Mouse (Mus musculus): Measurements from ENCODE around the gene Ltn1. TPM values are rescaled to one million over a fixed set of nuclear protein-coding genes. Genes with fewer than 3 reads are reported as not detected.

The Ltn1 gene
- polyA plus RNA-seq, 1 experiment from 2014 or later, result 29.6 TPM

DNA sequence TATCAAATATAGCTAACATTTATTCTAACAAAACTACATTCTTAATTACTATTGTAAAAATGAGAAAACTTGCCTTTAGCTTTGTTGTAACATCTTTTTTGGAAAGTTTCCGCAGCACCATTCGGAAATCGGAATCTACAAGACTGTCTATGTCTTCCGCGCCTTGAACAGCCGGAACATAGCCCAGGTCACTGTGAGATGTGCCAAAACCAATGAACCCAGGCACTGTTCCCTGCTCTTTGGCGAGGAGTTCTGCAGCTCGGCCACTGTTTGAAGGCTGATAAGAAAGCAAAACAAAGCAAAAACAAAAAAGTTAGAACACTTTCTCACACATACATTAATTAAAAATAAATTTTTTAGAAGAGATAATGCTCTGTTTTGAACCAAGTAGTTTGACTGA is 4.9 kb downstream of the Ltn1 start:
- WGBS, result 93% methylated on average over 8 of the region's 8 CpGs
- Histone ChIP-seq H3K4me2 (no peak overlapping the region), H3K36me3 (ENCODE audit: control insufficient read depth, insufficient read depth, low read length) (peaks cover 16% of the 10 kb centered on the region; the same call in 1 of the 2 replicates), H3K9me3 (ENCODE audit: control insufficient read depth, low read length) (no peaks in the 10 kb centered on the region), H3K27me3 (ENCODE audit: control insufficient read depth, insufficient read depth, low read length) (no peaks in the 10 kb centered on the region), H3K27ac (ENCODE audit: low read depth, low read length) (no peak overlapping the region), H3K4me1 (ENCODE audit: control insufficient read depth, insufficient read depth, low read length) (no peaks in the 10 kb centered on the region), H3K9ac (ENCODE audit: low read length) (no peak overlapping the region), H3K4me3 (ENCODE audit: low read depth, low read length) (no peak overlapping the region)
- DNase-seq (ENCODE audit: low spot score, missing footprints) (no peak), ATAC-seq (ENCODE audit: low FRiP score) (no peak)

DNA sequence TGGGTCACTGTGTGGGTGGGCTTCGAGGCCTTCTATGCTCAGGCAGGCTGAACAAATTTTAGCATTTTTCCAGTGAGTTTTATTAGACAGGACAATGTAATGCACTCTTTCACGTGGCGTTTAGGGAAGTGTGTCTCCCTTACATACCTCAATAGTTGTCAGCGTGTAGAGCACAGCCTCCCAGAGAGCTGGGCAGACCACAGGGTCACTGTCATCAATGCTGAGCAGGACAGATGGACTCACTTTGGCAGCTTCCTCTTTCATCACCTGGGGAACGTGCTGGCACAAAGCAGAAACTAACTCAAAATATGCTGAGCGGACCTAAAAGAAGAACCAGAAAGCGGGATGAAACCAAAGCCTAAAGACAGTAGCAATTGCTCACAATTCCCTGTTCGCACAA is 11.8 kb downstream of the Ltn1 start:
- DNase-seq (ENCODE audit: low spot score, missing footprints) (no peak), ATAC-seq (ENCODE audit: low FRiP score) (no peak)
- H3K4me3 ChIP-seq (ENCODE audit: low read depth, low read length), result no peak overlapping the region
- H3K9me3 ChIP-seq (ENCODE audit: control insufficient read depth, low read length), result peaks cover 6% of the 10 kb centered on the region
- no peaks in the 10 kb centered on the region for H3K4me1 ChIP-seq (ENCODE audit: control insufficient read depth, insufficient read depth, low read length)
- WGBS, result 96% methylated on average over 8 of the region's 8 CpGs
- H3K9ac ChIP-seq (ENCODE audit: low read length), result no peak overlapping the region
- H3K36me3 ChIP-seq (ENCODE audit: control insufficient read depth, insufficient read depth, low read length), result peaks cover 45% of the 10 kb centered on the region
- H3K27me3 ChIP-seq (ENCODE audit: control insufficient read depth, insufficient read depth, low read length), result no peaks in the 10 kb centered on the region
- no peak overlapping the region for H3K4me2 ChIP-seq
- no peak overlapping the region for H3K27ac ChIP-seq (ENCODE audit: low read depth, low read length)

DNA sequence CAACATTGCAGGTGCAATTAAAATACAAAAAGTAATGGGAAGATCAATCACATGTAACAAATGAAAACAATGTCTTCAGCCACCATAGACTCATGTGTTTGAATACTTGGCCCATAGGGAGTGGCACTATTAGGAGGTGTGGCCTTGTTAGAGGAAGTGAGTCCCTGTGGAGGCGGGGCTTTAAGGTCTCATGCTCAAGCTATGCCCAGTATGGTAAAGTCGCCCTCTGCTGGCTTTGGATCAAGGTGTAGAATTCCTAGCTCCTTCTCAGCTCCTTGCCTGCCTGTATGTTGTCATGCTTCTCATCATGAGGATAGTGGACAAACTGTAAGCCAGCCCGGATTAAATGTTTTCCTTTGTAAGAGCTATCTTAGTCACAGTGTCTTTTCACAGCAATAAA is 27.4 kb downstream of the Ltn1 start:
- WGBS, result 94% methylated on average over 3 of the region's 3 CpGs
- DNase-seq (ENCODE audit: low spot score, missing footprints), result no peak
- no peaks in the 10 kb centered on the region for H3K4me1 ChIP-seq (ENCODE audit: control insufficient read depth, insufficient read depth, low read length)
- no peak for ATAC-seq (ENCODE audit: low FRiP score)
- no peak overlapping the region for H3K4me2 ChIP-seq
- H3K4me3 ChIP-seq (ENCODE audit: low read depth, low read length), result no peak overlapping the region
- peaks cover 11% of the 10 kb centered on the region for H3K36me3 ChIP-seq (ENCODE audit: control insufficient read depth, insufficient read depth, low read length)
- no peak overlapping the region for H3K27ac ChIP-seq (ENCODE audit: low read depth, low read length)
- no peaks in the 10 kb centered on the region for H3K9me3 ChIP-seq (ENCODE audit: control insufficient read depth, low read length)
- H3K27me3 ChIP-seq (ENCODE audit: control insufficient read depth, insufficient read depth, low read length), result no peaks in the 10 kb centered on the region
- H3K9ac ChIP-seq (ENCODE audit: low read length), result no peak overlapping the region

DNA sequence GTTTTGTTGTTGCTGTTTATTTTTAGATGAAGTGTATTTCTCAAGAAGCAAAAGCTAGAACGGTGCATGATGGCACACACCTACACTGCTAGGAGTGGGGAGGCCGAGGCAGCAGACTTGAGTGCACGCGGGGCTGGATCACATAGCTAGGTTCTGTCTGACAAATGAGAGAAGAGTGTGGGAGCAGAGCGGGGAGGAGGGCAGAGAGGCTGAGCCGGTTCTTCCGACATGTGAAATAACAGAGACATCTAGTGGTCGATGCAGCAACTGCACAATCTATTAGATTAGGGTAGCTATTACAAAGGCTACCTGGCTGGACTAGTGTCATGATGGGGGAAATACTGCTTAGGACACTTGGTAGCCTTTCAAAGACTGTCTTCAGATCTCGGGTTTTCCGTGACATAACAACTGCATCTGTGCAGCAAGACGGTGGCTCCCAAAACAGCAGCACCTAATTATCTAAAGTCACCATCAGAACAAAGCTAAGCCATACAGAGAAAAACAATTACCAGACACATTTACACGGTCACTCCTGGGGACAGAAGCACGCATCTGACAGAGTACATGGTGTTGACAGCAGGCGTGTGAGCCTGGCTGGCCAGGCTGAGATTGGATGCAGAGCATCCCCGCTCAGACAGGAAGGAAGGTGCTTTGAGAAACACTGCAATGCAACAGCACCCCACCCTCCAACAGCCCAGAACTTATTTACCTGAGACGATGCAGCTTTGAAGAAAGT is 38.4 kb downstream of the Ltn1 start:
- no peak overlapping the region for H3K4me3 ChIP-seq (ENCODE audit: low read depth, low read length)
- 59% methylated on average over 16 of the region's 16 CpGs for WGBS
- peak; percentile 96 for DNase-seq (ENCODE audit: low spot score, missing footprints)
- H3K4me2 ChIP-seq, result no peak overlapping the region
- H3K27ac ChIP-seq (ENCODE audit: low read depth, low read length), result no peak overlapping the region
- H3K27me3 ChIP-seq (ENCODE audit: control insufficient read depth, insufficient read depth, low read length), result no peaks in the 10 kb centered on the region
- H3K36me3 ChIP-seq (ENCODE audit: control insufficient read depth, insufficient read depth, low read length), result peaks cover 12% of the 10 kb centered on the region; the same call in 1 of the 2 replicates
- ATAC-seq (ENCODE audit: low FRiP score), result peak; percentile 87
- no peaks in the 10 kb centered on the region for H3K9me3 ChIP-seq (ENCODE audit: control insufficient read depth, low read length)
- no peak overlapping the region for H3K9ac ChIP-seq (ENCODE audit: low read length)
- no peaks in the 10 kb centered on the region for H3K4me1 ChIP-seq (ENCODE audit: control insufficient read depth, insufficient read depth, low read length)

DNA sequence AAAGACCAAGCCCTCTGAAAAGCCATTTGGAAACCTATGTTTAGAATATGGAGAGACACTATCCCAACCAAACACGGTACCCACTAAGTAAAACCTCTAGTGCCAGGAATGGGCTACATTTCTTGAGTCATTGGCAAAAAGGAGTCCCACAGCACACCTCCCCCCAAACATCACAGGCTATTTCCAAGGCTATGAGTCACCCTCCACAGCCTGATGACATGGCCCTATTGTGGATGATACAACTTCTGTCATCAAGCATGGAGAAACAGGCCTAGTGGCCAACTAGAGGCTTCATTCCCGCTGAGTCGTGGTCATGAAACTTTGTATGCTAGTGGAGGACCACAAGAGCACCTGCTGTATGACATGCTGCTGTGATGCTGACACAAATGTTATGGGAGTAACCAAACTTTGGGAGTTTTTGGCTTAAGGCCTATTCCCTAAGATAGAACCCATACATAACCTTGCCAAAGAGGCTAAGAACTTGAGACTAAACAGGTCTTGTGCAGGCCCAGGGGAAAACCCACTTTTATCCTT is 44.9 kb downstream of the Ltn1 start:
- Histone ChIP-seq H3K9ac (ENCODE audit: low read length) (no peak overlapping the region), H3K36me3 (ENCODE audit: control insufficient read depth, insufficient read depth, low read length) (peaks cover 7% of the 10 kb centered on the region; the same call in 1 of the 2 replicates), H3K4me1 (ENCODE audit: control insufficient read depth, insufficient read depth, low read length) (no peaks in the 10 kb centered on the region), H3K27me3 (ENCODE audit: control insufficient read depth, insufficient read depth, low read length) (no peaks in the 10 kb centered on the region), H3K9me3 (ENCODE audit: control insufficient read depth, low read length) (no peaks in the 10 kb centered on the region), H3K27ac (ENCODE audit: low read depth, low read length) (no peak overlapping the region), H3K4me2 (no peak overlapping the region), H3K4me3 (ENCODE audit: low read depth, low read length) (no peak overlapping the region)
- no peak for DNase-seq (ENCODE audit: low spot score, missing footprints)
- ATAC-seq (ENCODE audit: low FRiP score), result no peak
- 93% methylated on average over 3 of the region's 3 CpGs for WGBS

DNA sequence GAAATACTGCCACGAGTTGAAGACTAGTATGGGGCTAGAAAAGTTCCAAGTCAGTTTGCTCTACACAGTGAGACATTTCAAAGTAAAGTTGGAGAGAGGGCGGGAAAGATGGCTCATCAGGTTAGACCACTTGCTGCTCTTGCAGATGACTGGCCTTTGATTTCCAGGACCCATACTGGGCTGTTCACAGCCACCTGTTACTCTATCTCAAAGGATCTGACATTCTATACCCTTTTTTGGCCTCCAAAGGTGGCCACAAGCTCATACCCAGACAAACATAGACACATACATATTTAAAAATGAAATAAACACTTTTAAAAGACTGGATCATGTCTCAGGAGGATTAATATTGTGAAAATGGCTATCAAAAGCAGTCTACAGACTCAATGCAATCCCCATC is 48.0 kb downstream of the Ltn1 start:
- no peak for ATAC-seq (ENCODE audit: low FRiP score)

DNA sequence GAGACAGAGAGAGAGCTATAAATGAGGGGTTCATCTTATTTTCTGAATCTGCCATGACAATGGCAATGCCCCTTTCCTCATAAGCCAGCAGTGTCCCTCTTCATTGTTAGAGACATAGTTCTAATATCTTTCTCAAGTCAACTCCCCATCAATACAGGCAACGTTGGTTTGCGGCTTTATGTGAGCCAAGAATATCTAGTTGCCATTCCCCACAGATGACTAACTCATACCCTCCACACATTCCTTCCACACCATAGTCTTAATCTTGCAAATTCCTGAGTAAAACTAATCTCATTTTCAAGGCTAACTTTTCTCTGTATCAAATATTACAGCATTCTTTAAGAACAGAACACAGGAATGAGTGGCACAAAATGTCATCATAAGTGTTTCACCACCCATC is 49.4 kb downstream of the Ltn1 start:
- Histone ChIP-seq H3K4me1 (ENCODE audit: control insufficient read depth, insufficient read depth, low read length) (no peaks in the 10 kb centered on the region), H3K4me2 (no peak overlapping the region), H3K9me3 (ENCODE audit: control insufficient read depth, low read length) (no peaks in the 10 kb centered on the region), H3K27ac (ENCODE audit: low read depth, low read length) (no peak overlapping the region), H3K27me3 (ENCODE audit: control insufficient read depth, insufficient read depth, low read length) (no peaks in the 10 kb centered on the region), H3K9ac (ENCODE audit: low read length) (no peak overlapping the region), H3K36me3 (ENCODE audit: control insufficient read depth, insufficient read depth, low read length) (peaks cover 33% of the 10 kb centered on the region; the same call in 1 of the 2 replicates), H3K4me3 (ENCODE audit: low read depth, low read length) (no peak overlapping the region)
- WGBS, result 85% methylated on average over 2 of the region's 2 CpGs
- DNase-seq (ENCODE audit: low spot score, missing footprints) (no peak), ATAC-seq (ENCODE audit: low FRiP score) (no peak)

More for the DNA sequence above, 48.0 kb downstream of the Ltn1 start:
- Histone ChIP-seq H3K4me3 (ENCODE audit: low read depth, low read length) (no peak overlapping the region), H3K4me2 (no peak overlapping the region), H3K4me1 (ENCODE audit: control insufficient read depth, insufficient read depth, low read length) (no peaks in the 10 kb centered on the region), H3K36me3 (ENCODE audit: control insufficient read depth, insufficient read depth, low read length) (peaks cover 29% of the 10 kb centered on the region; the same call in 1 of the 2 replicates), H3K9me3 (ENCODE audit: control insufficient read depth, low read length) (no peaks in the 10 kb centered on the region), H3K27me3 (ENCODE audit: control insufficient read depth, insufficient read depth, low read length) (no peaks in the 10 kb centered on the region), H3K9ac (ENCODE audit: low read length) (no peak overlapping the region), H3K27ac (ENCODE audit: low read depth, low read length) (no peak overlapping the region)
- WGBS, result 83% methylated on average over 2 of the region's 2 CpGs
- DNase-seq (ENCODE audit: low spot score, missing footprints), result no peak

DNA sequence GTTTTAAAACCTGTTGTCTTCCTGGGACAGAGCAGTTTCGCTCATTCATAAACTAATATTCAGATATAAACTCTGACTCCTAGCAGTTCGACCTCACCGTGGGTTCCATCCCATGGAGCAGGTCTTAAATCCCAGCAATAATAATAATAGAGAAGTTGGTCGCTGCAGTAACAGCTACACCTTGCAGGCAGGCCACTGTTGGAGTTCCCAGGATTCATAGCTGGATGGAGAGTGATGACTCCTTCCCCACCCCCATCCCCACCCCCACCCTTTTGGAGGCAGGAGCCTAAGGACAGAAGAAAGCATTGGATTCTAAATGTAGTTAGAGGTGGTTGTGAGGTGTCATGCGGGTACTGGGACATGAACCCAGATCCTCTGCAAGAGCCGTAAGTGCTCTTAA is 66.0 kb downstream of the Ltn1 start:
- Histone ChIP-seq H3K4me1 (ENCODE audit: control insufficient read depth, insufficient read depth, low read length) (no peaks in the 10 kb centered on the region), H3K4me3 (ENCODE audit: low read depth, low read length) (no peak overlapping the region), H3K27me3 (ENCODE audit: control insufficient read depth, insufficient read depth, low read length) (no peaks in the 10 kb centered on the region), H3K4me2 (no peak overlapping the region), H3K9me3 (ENCODE audit: control insufficient read depth, low read length) (no peaks in the 10 kb centered on the region), H3K27ac (ENCODE audit: low read depth, low read length) (no peak overlapping the region), H3K9ac (ENCODE audit: low read length) (no peak overlapping the region), H3K36me3 (ENCODE audit: control insufficient read depth, insufficient read depth, low read length) (peaks cover 4% of the 10 kb centered on the region)
- 95% methylated on average over 6 of the region's 6 CpGs for WGBS
- peak; percentile 31 for DNase-seq (ENCODE audit: low spot score, missing footprints)
- no peak for ATAC-seq (ENCODE audit: low FRiP score)

DNA sequence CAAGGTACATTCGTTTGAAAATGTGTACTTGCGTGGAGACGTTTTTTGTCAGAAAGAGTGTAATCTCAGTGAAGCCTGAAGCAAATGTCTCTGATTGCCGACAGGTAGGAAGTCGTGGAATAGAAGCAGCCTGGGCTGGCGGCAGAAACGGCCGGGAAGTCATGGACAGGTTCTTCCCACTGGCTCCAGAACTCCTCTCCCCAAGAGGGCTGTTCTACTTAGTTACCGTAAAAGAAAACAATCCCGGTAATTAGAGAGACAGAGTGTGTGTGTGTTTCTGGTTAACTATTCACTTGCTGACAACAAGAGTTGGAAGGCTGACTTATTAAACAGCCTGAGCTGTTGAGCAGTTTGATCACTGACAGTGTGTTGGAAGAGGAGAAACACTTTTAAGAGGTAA is 66.4 kb downstream of the Ltn1 start:
- H3K27me3 ChIP-seq (ENCODE audit: control insufficient read depth, insufficient read depth, low read length), result no peaks in the 10 kb centered on the region
- no peak overlapping the region for H3K4me2 ChIP-seq

More for the DNA sequence above, 66.4 kb downstream of the Ltn1 start:
- Histone ChIP-seq H3K4me3 (ENCODE audit: low read depth, low read length) (no peak overlapping the region), H3K36me3 (ENCODE audit: control insufficient read depth, insufficient read depth, low read length) (peaks cover 4% of the 10 kb centered on the region), H3K9ac (ENCODE audit: low read length) (no peak overlapping the region), H3K9me3 (ENCODE audit: control insufficient read depth, low read length) (no peaks in the 10 kb centered on the region), H3K4me1 (ENCODE audit: control insufficient read depth, insufficient read depth, low read length) (no peaks in the 10 kb centered on the region), H3K27ac (ENCODE audit: low read depth, low read length) (no peak overlapping the region)
- ATAC-seq (ENCODE audit: low FRiP score) (no peak), DNase-seq (ENCODE audit: low spot score, missing footprints) (no peak)
- WGBS, result 93% methylated on average over 10 of the region's 10 CpGs

Data from midbrain, embryonic 11.5 days (tissue).